Mouse (Mus musculus): ENCODE data around the gene Gm11634.
"Not testable (repeated sequence)": the region's sequence is repeated elsewhere in the genome, so short reads cannot be mapped to it uniquely, and the experiment has no call there.

The Gm11634 gene

GRCm38 (mm10) chr11:101616948-101617767 is 18.1 kb upstream of the Gm11634 start:
- DNase-seq (ENCODE audit: low spot score): no peak

- DNase-seq (ENCODE audit: low spot score): no peak
These were observed 17.0 kb upstream of the Gm11634 start for GRCm38 (mm10) chr11:101616104-101616503.

GRCm38 (mm10) chr11:101615380-101615779 is 16.3 kb upstream of the Gm11634 start:
- DNase-seq (ENCODE audit: low spot score): no peak

GRCm38 (mm10) chr11:101614116-101614515 is 15.1 kb upstream of the Gm11634 start:
- DNase-seq (ENCODE audit: low spot score): no peak

- no peak for DNase-seq (ENCODE audit: low spot score)
These were observed 14.5 kb upstream of the Gm11634 start for GRCm38 (mm10) chr11:101613596-101613995.

- DNase-seq (ENCODE audit: low spot score): no peak
These were observed 11.4 kb upstream of the Gm11634 start for GRCm38 (mm10) chr11:101610445-101610844.

- DNase-seq (ENCODE audit: low spot score): not testable (repeated sequence)
These were observed 8.1 kb upstream of the Gm11634 start for GRCm38 (mm10) chr11:101607134-101607533.

- DNase-seq (ENCODE audit: low spot score): peak; percentile 80
These were observed 5.7 kb upstream of the Gm11634 start for GRCm38 (mm10) chr11:101604531-101605453.

GRCm38 (mm10) chr11:101604116-101604515 is 5.1 kb upstream of the Gm11634 start:
- DNase-seq (ENCODE audit: low spot score): no peak

GRCm38 (mm10) chr11:101602491-101602890 is 3.4 kb upstream of the Gm11634 start:
- DNase-seq (ENCODE audit: low spot score): peak; percentile 73

- DNase-seq (ENCODE audit: low spot score): no peak
These were observed 8.9 kb downstream of the Gm11634 start for GRCm38 (mm10) chr11:101589989-101590624.

- peak; percentile 63 for DNase-seq (ENCODE audit: low spot score)
These were observed 9.6 kb downstream of the Gm11634 start for GRCm38 (mm10) chr11:101589444-101589843.

GRCm38 (mm10) chr11:101588868-101589267 is 10.2 kb downstream of the Gm11634 start:
- no peak for DNase-seq (ENCODE audit: low spot score)

GRCm38 (mm10) chr11:101587676-101588075 is 11.4 kb downstream of the Gm11634 start:
- no peak for DNase-seq (ENCODE audit: low spot score)

- no peak for DNase-seq (ENCODE audit: low spot score)
These were observed 13.3 kb downstream of the Gm11634 start for GRCm38 (mm10) chr11:101585805-101586204.

- DNase-seq (ENCODE audit: low spot score): not testable (repeated sequence)
These were observed 14.0 kb downstream of the Gm11634 start for GRCm38 (mm10) chr11:101585031-101585430.

- DNase-seq (ENCODE audit: low spot score): no peak
These were observed 15.9 kb downstream of the Gm11634 start for GRCm38 (mm10) chr11:101583205-101583604.

- peak; percentile 78 for DNase-seq (ENCODE audit: low spot score)
These were observed 16.7 kb downstream of the Gm11634 start, which contains the start of gene Tmem106a for GRCm38 (mm10) chr11:101582054-101583035. Gene Tmem106a (plus strand): TSS chr11:101582242.

- no peak for DNase-seq (ENCODE audit: low spot score)
These were observed 17.8 kb downstream of the Gm11634 start for GRCm38 (mm10) chr11:101581081-101581764.

- DNase-seq (ENCODE audit: low spot score): no peak
These were observed 22.9 kb downstream of the Gm11634 start for GRCm38 (mm10) chr11:101576116-101576515.
